Mouse (Mus musculus) MEL (cell line): ENCODE data around the gene Cldn10. TPM values are rescaled to one million over a fixed set of nuclear protein-coding genes. Genes with fewer than 3 reads are reported as not detected.

ENCODE experiments used
- DNase-seq: peaks from one replicate; pipeline ENCODE4 v3.0.0; 2011; ENCODE audit warnings: low read depth, low spot score
- H3K27ac ChIP-seq: 2 replicates; pipeline ENCODE4 v1.5.1; 2012; ENCODE audit warnings: low read depth, mild to moderate bottlenecking, control low read depth, low read length, moderate library complexity; ENCODE audit not compliant: control insufficient read depth
- H3K27me3 ChIP-seq, 2 experiments: fragments of 150-350 bp in 1 of 2; sonication (generic) in 1 of 2; 2 replicates each; pipeline ENCODE4 v1.6.1; 2012; ENCODE audit warnings: low read length in 2 of 2, mild to moderate bottlenecking in 2 of 2, improper control_type of control experiment in 1 of 2, moderate library complexity in 1 of 2; ENCODE audit not compliant: insufficient read depth in 2 of 2, control insufficient read depth in 1 of 2
- H3K36me3 ChIP-seq, 2 experiments: 2 replicates each; pipeline ENCODE4 v1.6.1; 2012 to 2014; ENCODE audit warnings: low read length in 2 of 2, improper control_type of control experiment in 1 of 2, inconsistent platforms in 1 of 2, mild to moderate bottlenecking in 1 of 2; ENCODE audit not compliant: insufficient read depth in 2 of 2, control insufficient read depth in 1 of 2
- H3K4me1 ChIP-seq, 2 experiments: fragments of 150-350 bp in 1 of 2; sonication (generic) in 1 of 2; 2 replicates each; pipeline ENCODE4 v1.6.1; 2012; ENCODE audit warnings: low read length in 2 of 2, improper control_type of control experiment in 1 of 2, mild to moderate bottlenecking in 1 of 2; ENCODE audit not compliant: insufficient read depth in 2 of 2, control insufficient read depth in 1 of 2
- H3K4me3 ChIP-seq, 2 experiments: fragments of 150-350 bp in 1 of 2; sonication (generic) in 1 of 2; 2 replicates each; pipeline ENCODE4 v1.5.1; 2012; ENCODE audit warnings: low read depth in 2 of 2, low read length in 2 of 2, mild to moderate bottlenecking in 2 of 2, moderate library complexity in 2 of 2, control low read depth in 1 of 2, improper control_type of control experiment in 1 of 2; ENCODE audit not compliant: control insufficient read depth in 1 of 2, insufficient read depth in 1 of 2
- H3K79me2 ChIP-seq: 2 replicates; pipeline ENCODE4 v1.6.1; 2012; ENCODE audit warnings: mild to moderate bottlenecking, low read length, moderate library complexity; ENCODE audit not compliant: control insufficient read depth, poor library complexity, insufficient read depth
- H3K9ac ChIP-seq: 2 replicates; pipeline ENCODE4 v1.6.1; 2012; ENCODE audit warnings: low read depth, mild to moderate bottlenecking, control low read depth, low read length, moderate library complexity; ENCODE audit not compliant: control insufficient read depth, poor library complexity, severe bottlenecking
- H3K9me3 ChIP-seq: fragments of 150-350 bp; sonication (generic); replicated peaks from 2 replicates; pipeline ENCODE4 v1.6.1; 2012; ENCODE audit warnings: mild to moderate bottlenecking, low read length, improper control_type of control experiment, moderate library complexity; ENCODE audit not compliant: insufficient read depth
- GATA1 ChIP-seq: IDR thresholded peaks from 2 replicates; pipeline ENCODE4 v1.6.1; 2011; ENCODE audit warnings: low read depth, low read length, improper control_type of control experiment
- JUND ChIP-seq: IDR thresholded peaks from 2 replicates; pipeline ENCODE4 v1.6.1; 2011; ENCODE audit warnings: low read depth, mild to moderate bottlenecking, improper control_type of control experiment, low read length
- KAT2A ChIP-seq: conservative IDR thresholded peaks from 2 replicates; pipeline ENCODE4 v1.6.1; 2012; ENCODE audit warnings: low read depth, low read length, improper control_type of control experiment, inconsistent platforms
- MAFK ChIP-seq: IDR thresholded peaks from 2 replicates; pipeline ENCODE4 v1.6.1; 2011; ENCODE audit warnings: low read depth, mild to moderate bottlenecking, low read length, improper control_type of control experiment, borderline replicate concordance
- MAX ChIP-seq: IDR thresholded peaks from 2 replicates; pipeline ENCODE4 v1.6.1; 2011; ENCODE audit warnings: low read length, improper control_type of control experiment
- MAZ ChIP-seq: IDR thresholded peaks from 2 replicates; pipeline ENCODE4 v1.6.1; 2012; ENCODE audit warnings: low read depth, mild to moderate bottlenecking, inconsistent platforms, low read length, improper control_type of control experiment
- MEF2A ChIP-seq: IDR thresholded peaks from 2 replicates; pipeline ENCODE4 v1.6.1; 2014; ENCODE audit warnings: low read depth, mild to moderate bottlenecking, inconsistent platforms, low read length, improper control_type of control experiment; ENCODE audit not compliant: poor library complexity, insufficient replicate concordance, severe bottlenecking; ENCODE audit errors: extremely low read depth
- MXI1 ChIP-seq: IDR thresholded peaks from 2 replicates; pipeline ENCODE4 v1.6.1; 2011; ENCODE audit warnings: mild to moderate bottlenecking, low read depth, low read length, improper control_type of control experiment
- MYC ChIP-seq: IDR thresholded peaks from 2 replicates; pipeline ENCODE4 v1.6.1; 2011; ENCODE audit warnings: low read depth, mild to moderate bottlenecking, low read length, improper control_type of control experiment, moderate library complexity
- POLR2AphosphoS2 ChIP-seq: IDR thresholded peaks from 2 replicates; pipeline ENCODE4 v1.6.1; 2011; ENCODE audit warnings: low read length, improper control_type of control experiment
- POLR2AphosphoS5 ChIP-seq: IDR thresholded peaks from 2 replicates; pipeline ENCODE4 v1.6.1; 2012; ENCODE audit warnings: low read depth, borderline replicate concordance, mild to moderate bottlenecking, inconsistent platforms, low read length, moderate library complexity, mixed read lengths
- RAD21 ChIP-seq: IDR thresholded peaks from 2 replicates; pipeline ENCODE4 v1.6.1; 2011; ENCODE audit warnings: mild to moderate bottlenecking, low read depth, low read length, improper control_type of control experiment
- RCOR1 ChIP-seq: IDR thresholded peaks from 2 replicates; pipeline ENCODE4 v1.6.1; 2012; ENCODE audit warnings: low read depth, mild to moderate bottlenecking, inconsistent platforms, low read length, improper control_type of control experiment
- SMC3 ChIP-seq: IDR thresholded peaks from 2 replicates; pipeline ENCODE4 v1.6.1; 2011; ENCODE audit warnings: low read depth, low read length, improper control_type of control experiment
- TBP ChIP-seq: IDR thresholded peaks from 2 replicates; pipeline ENCODE4 v1.8.0; 2011; ENCODE audit warnings: low read depth, low read length, improper control_type of control experiment
- TCF12 ChIP-seq: IDR thresholded peaks from 2 replicates; pipeline ENCODE4 v1.6.1; 2014; ENCODE audit warnings: low read depth, mild to moderate bottlenecking, inconsistent platforms, low read length, improper control_type of control experiment, moderate library complexity
- UBTF ChIP-seq: IDR thresholded peaks from 2 replicates; pipeline ENCODE4 v1.6.1; 2012; ENCODE audit warnings: low read depth, mild to moderate bottlenecking, inconsistent platforms, low read length, improper control_type of control experiment, moderate library complexity, borderline replicate concordance; ENCODE audit not compliant: insufficient read depth
- USF2 ChIP-seq, 2 experiments: IDR thresholded peaks; 2 replicates each; pipeline ENCODE4 v1.6.1; 2011 to 2012; ENCODE audit warnings: improper control_type of control experiment in 2 of 2, low read length in 2 of 2, borderline replicate concordance in 1 of 2, inconsistent platforms in 1 of 2, low read depth in 1 of 2, mild to moderate bottlenecking in 1 of 2; ENCODE audit not compliant: insufficient read depth in 1 of 2
- ZC3H11A ChIP-seq: IDR thresholded peaks from 2 replicates; pipeline ENCODE4 v1.6.1; 2012; ENCODE audit warnings: low read depth, mild to moderate bottlenecking, inconsistent platforms, low read length, improper control_type of control experiment
- ZKSCAN1 ChIP-seq: IDR thresholded peaks from 2 replicates; pipeline ENCODE4 v1.6.1; 2012; ENCODE audit warnings: low read depth, mild to moderate bottlenecking, inconsistent platforms, low read length, improper control_type of control experiment, moderate library complexity
- polyA plus RNA-seq, 2 experiments: library from polyadenylated mRNA; stranded (reverse) in 1 of 2; unstranded in 1 of 2; fragments of >175 nt in 1 of 2; fragments of >200 nt in 1 of 2; gene quantifications; 2 replicates each; pipeline versions ENCODE4 v1.2.1 to v1.2.4; 2012; ENCODE audit warnings: low replicate concordance in 2 of 2, low read depth in 1 of 2; ENCODE audit not compliant: insufficient read length in 2 of 2, insufficient read depth in 1 of 2, missing spikeins in 1 of 2
- total RNA-seq: library from RNA; depleted of rRNA; stranded (reverse); fragments of 300-350 nt; gene quantifications from 2 replicates; pipeline ENCODE4 v1.2.3, GENCODE M21; 2012

Gene Cldn10
- total and polyA plus RNA-seq, 3 experiments, result 0.17 TPM; not detected in 2

GRCm38 (mm10) chr14:118855141-118855800 is 67.6 kb downstream of the Cldn10 start:
- H3K36me3 ChIP-seq, result peaks cover 0 to 2% of the 10 kb centered on the region in 2 experiments; a peak in 2 of 4 replicates
- H3K4me3 ChIP-seq, result no peak overlapping the region

DNA sequence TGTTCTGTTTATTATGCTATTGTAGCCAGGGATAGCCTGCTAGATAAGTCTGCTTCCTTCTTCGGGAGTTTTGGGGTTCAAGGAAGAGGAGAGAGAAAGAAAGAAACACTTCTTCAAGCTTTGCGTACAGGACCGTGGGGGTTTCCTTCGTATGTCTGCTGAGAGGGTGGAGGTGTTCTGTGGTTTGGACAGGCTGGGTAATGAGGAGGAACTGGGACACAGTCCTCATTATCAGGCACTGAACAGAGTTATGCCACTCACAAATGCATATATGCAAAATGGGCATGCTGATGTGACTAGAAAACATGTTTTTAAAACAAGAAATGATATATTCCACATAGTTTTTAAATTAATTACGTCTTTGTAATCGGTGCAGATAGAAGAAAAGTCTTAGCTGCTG is 68.9 kb downstream of the Cldn10 start:
- Histone ChIP-seq H3K27me3 (no peaks in the 10 kb centered on the region), H3K9ac (peak overlapping the region; percentile 63)

More at GRCm38 (mm10) chr14:118855141-118855800, 67.6 kb downstream of the Cldn10 start:
- no peak for DNase-seq
- H3K27me3 ChIP-seq, result no peaks in the 10 kb centered on the region
- peaks cover 0 to 3% of the 10 kb centered on the region in 2 experiments; a peak in 1 of 4 replicates for H3K4me1 ChIP-seq
- H3K79me2 ChIP-seq, result no peaks in the 10 kb centered on the region
- H3K9ac ChIP-seq, result no peak overlapping the region
- no peak overlapping the region for H3K27ac ChIP-seq
- TF ChIP-seq MAX (no peak), KAT2A (no peak), UBTF (no peak), MXI1 (no peak), MAFK (no peak), ZKSCAN1 (no peak), TBP (no peak), MYC (no peak), POLR2AphosphoS2 (no peak), USF2 (IDR thresholded peaks at IDR 0.05; ENCODE audit: borderline replicate concordance in 1 of 2, insufficient read depth in 1 of 2, low read depth in 1 of 2, low read length in 2 of 2) (no peak), RCOR1 (no peak), POLR2AphosphoS5 (no peak), TCF12 (no peak), SMC3 (no peak), MAZ (no peak), MEF2A (no peak), RAD21 (no peak), ZC3H11A (no peak), JUND (no peak)
- no peaks in the 10 kb centered on the region for H3K9me3 ChIP-seq

More for the DNA sequence above, 68.9 kb downstream of the Cldn10 start:
- Histone ChIP-seq H3K4me1 (peaks cover 0 to 3% of the 10 kb centered on the region in 2 experiments; a peak in 1 of 4 replicates), H3K9me3 (no peaks in the 10 kb centered on the region), H3K79me2 (no peaks in the 10 kb centered on the region), H3K36me3 (peaks cover 0 to 2% of the 10 kb centered on the region in 2 experiments; a peak in 2 of 4 replicates), H3K4me3 (peak overlapping the region; percentile 65 to 73), H3K27ac (peak overlapping the region; percentile 19)
- DNase-seq, result peak; percentile 64
- TF ChIP-seq GATA1, result 0 out of 2 replicates have a peak, but pooled peaks have one; percentile 21
- no peak for TF ChIP-seq MAX
